Mouse (Mus musculus): ENCODE data around the gene Asb17.

DNA sequence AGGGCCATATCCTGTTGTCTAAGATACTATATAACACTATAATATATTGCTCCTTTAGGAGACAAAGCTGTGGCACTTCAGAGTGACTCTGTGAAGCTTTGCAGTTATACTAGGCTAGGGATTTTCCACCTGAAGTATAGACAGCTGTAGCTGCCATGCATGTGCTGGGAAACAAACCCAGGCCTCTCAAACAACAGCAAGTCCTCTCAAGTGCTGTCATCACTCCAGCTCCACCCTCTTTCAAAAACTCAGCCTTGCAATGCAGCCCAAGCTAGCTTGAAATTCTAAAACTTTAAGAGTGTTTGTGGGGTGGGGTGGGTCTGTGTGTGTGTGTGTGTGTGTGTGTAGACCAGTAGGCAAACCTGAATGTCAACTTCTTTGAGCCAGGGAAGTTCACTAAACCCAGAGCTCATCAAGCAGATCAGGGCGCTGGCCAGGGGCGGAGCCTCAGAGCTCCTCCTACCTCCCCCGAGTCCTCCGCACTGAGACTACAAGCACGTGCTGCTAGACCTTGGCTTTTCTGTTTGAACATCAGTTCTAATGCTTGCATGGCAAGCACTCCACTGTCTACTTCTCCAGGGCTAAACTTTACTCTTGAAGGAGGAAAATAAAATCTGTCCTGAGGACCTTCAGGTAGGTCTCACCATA is 5.5 kb downstream of the Asb17 start:
- TF ChIP-seq POLR2A (IDR thresholded peaks at IDR 0.05; ENCODE audit: borderline replicate concordance, low read depth, low read length) (no peak), CTCF (IDR thresholded peaks at IDR 0.05; ENCODE audit: low read depth, low read length) (no peak)

All from bone marrow macrophage, adult 2 months (primary cell).